Mouse (Mus musculus) cerebellum, adult 2 months (tissue): Measurements from ENCODE around the gene Prap1.

ENCODE experiments used
- CTCF ChIP-seq: fragments of 200-500 bp; IDR thresholded peaks from 2 replicates; pipeline ENCODE4 v1.5.1; 2011; ENCODE audit warnings: low read depth, mild to moderate bottlenecking, control low read depth, low read length, moderate library complexity, borderline replicate concordance; ENCODE audit not compliant: insufficient read depth
- POLR2A ChIP-seq: fragments of 200-500 bp; IDR thresholded peaks from 2 replicates; pipeline ENCODE4 v1.6.1; 2011; ENCODE audit warnings: low read length, control low read depth, borderline replicate concordance; ENCODE audit not compliant: insufficient read depth

- TF ChIP-seq CTCF (no peak), POLR2A (no peak)
Observed at GRCm38 (mm10) chr7:140094954-140095353, 1.8 kb downstream of the Prap1 start.
